Mouse (Mus musculus) embryonic fibroblast, embryonic 13.5 days (primary cell): ENCODE data around the gene Abca4.

ENCODE experiments used
- CTCF ChIP-seq: IDR thresholded peaks from 2 replicates; pipeline ENCODE4 v1.5.1; 2011; ENCODE audit warnings: mild to moderate bottlenecking, control low read depth, low read length, moderate library complexity, borderline replicate concordance; ENCODE audit not compliant: insufficient read depth
- POLR2A ChIP-seq: IDR thresholded peaks from 2 replicates; pipeline ENCODE4 v1.6.1; 2011; ENCODE audit warnings: low read depth, mild to moderate bottlenecking, control low read depth, low read length, moderate library complexity

DNA sequence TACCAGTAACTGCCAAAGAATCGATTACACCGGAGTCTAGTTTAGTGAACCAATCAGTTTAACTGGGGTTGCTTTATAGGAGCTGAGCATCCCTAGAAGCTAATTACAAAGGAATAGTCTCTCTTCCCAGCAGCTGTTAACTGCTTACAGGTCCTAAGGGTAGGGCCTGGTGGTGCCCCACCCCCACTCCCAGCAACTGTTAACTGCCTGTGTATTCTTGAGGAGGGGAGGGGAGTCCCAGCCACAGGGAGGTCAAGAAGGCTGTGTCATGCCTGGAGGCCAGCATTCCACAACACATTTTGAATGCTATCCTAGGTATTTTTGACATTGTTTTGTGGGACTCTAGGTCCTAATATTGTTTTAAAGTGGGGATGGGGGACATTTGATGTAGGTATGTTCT is 44.3 kb upstream of the Abca4 start:
- TF ChIP-seq CTCF (no peak), POLR2A (no peak)
